Mouse (Mus musculus): Measurements from ENCODE around the gene Zdhhc19.

DNA sequence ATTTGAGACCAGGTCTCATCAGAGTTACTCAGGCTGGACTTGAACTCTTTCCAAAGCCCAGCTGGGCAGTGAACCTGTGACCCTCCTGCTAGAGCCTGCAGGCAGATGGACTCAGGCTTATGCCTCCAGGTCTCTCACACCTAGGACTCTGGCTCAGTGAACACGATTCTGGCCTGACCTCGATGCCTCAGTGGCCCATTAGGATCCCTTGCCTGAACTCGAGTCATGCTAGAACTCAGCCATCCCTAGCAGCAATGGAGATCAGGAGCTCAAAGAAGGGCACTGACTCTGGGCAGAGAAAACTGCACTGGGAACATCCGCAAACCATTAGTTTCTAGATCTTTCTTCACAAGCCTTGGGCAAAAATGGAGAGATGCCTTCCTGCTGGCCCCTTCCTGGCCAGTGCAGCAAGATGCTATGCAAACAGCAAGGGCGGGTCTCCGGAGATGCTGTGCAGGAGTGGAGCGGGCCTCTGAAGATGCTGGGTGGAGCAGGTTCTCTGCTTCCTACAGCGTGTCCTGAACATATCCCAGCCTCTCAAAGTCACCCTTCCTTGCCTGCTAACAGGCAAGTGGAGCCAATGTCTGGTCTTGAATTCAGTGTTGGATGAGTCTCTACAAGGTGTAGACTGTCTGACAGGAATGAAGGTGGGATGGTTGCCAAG is 15.9 kb downstream of the Zdhhc19 start:
- TF ChIP-seq GATA1 (IDR thresholded peaks at IDR 0.05; ENCODE audit: borderline replicate concordance, low read length) (no peak), TAL1 (conservative IDR thresholded peaks at IDR 0.05; ENCODE audit: low read depth, low read length) (no peak)

Data from G1E (cell line).